Mouse (Mus musculus) liver, adult 2 months (tissue): ENCODE results near the gene Parm1.

Experiments used
- CTCF ChIP-seq: fragments of 200-500 bp; IDR thresholded peaks from 2 replicates; pipeline ENCODE4 v1.5.1; 2011; ENCODE audit warnings: low read depth, low read length, control low read depth
- POLR2A ChIP-seq: fragments of 200-500 bp; IDR thresholded peaks from 2 replicates; pipeline ENCODE4 v1.6.1; 2011; ENCODE audit warnings: low read length, control low read depth; ENCODE audit not compliant: insufficient read depth; ENCODE audit errors: extremely low read depth

- no peak for TF ChIP-seq CTCF
- no peak for TF ChIP-seq POLR2A
Observed at GRCm38 (mm10) chr5:91519521-91519920, 2.1 kb downstream of the Parm1 start.
